Mouse (Mus musculus) ES-Bruce4 (cell line): ENCODE results near the gene Col4a4. TPM values are rescaled to one million over a fixed set of nuclear protein-coding genes. Genes with fewer than 3 reads are reported as not detected.

Experiments
- H3K27ac ChIP-seq: 2 replicates; pipeline ENCODE4 v1.5.1; 2012; ENCODE audit warnings: low read length, inconsistent platforms; ENCODE audit not compliant: insufficient read depth
- H3K27me3 ChIP-seq: 2 replicates; pipeline ENCODE4 v1.6.1; 2012; ENCODE audit warnings: mild to moderate bottlenecking, low read length, inconsistent platforms; ENCODE audit not compliant: control insufficient read depth, poor library complexity, insufficient read depth, severe bottlenecking
- H3K36me3 ChIP-seq: 2 replicates; pipeline ENCODE4 v1.6.1; 2012; ENCODE audit warnings: inconsistent platforms, mild to moderate bottlenecking, low read length, moderate library complexity; ENCODE audit not compliant: control insufficient read depth, poor library complexity, insufficient read depth, severe bottlenecking
- H3K4me1 ChIP-seq: one replicate; pipeline ENCODE4 v1.8.1; 2011; ENCODE audit warnings: low read length; ENCODE audit not compliant: control insufficient read depth, insufficient read depth
- H3K4me3 ChIP-seq: 2 replicates; pipeline ENCODE4 v1.5.1; 2011; ENCODE audit warnings: low read depth, mild to moderate bottlenecking, low read length
- H3K9ac ChIP-seq: 2 replicates; pipeline ENCODE4 v1.6.1; 2012; ENCODE audit warnings: low read depth, mild to moderate bottlenecking, inconsistent platforms; ENCODE audit not compliant: poor library complexity, severe bottlenecking
- H3K9me3 ChIP-seq: replicated peaks from 2 replicates; pipeline ENCODE4 v1.6.1; 2012; ENCODE audit warnings: mild to moderate bottlenecking, low read length, inconsistent platforms; ENCODE audit not compliant: control insufficient read depth, poor library complexity, insufficient read depth, severe bottlenecking
- CTCF ChIP-seq: IDR thresholded peaks from one replicate; pipeline ENCODE4 v1.8.1; 2011; ENCODE audit warnings: low read depth, low read length
- EP300 ChIP-seq: IDR thresholded peaks from 2 replicates; pipeline ENCODE4 v1.6.1; 2011; ENCODE audit warnings: low read depth, low read length; ENCODE audit not compliant: insufficient read depth
- POLR2A ChIP-seq: IDR thresholded peaks from one replicate; pipeline ENCODE4 v1.8.1; 2011; ENCODE audit warnings: low read length; ENCODE audit not compliant: insufficient read depth
- polyA plus RNA-seq: library from polyadenylated mRNA; stranded (reverse); fragments of >200 nt; gene quantifications from 2 replicates; pipeline ENCODE4 v1.2.4, GENCODE M21; 2011; ENCODE audit warnings: low read depth; ENCODE audit not compliant: missing spikeins, insufficient read depth, insufficient read length

The Col4a4 gene
- polyA plus RNA-seq, 1 experiment = 0.18 TPM

DNA sequence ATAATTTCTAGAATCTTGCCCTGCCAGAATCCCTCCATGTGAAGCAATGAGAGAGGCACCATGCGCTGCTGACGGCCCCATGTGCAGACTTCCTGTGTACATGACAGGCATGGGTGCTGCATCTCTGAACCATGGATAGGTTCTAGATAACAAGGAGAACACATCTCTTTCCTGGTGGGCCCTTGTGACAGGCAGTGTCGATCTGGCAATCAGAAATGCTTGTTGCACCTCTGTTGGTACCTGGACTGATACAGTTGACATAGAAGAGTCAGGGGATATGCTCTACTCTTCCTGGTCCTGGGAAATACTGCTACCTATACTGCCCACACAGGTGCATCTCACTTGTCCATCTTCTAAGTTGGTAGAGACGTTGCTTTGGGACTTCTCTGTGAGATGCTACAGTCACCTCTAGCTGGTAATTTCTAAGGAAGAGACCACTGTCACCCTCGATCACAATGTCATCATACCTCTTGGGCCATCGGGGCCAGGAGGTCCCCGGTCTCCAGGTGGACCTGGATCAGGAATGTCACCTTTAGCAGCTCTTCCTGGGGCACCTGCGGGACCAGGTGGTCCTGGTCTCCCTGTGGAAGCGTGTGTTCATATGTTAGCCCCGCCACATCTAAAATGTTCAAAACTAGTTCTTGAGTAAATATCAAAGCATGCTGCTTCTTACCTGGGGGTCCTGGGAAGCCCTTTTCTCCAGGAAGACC, 116.0 kb downstream of the Col4a4 start:
- Histone ChIP-seq H3K4me1 (no peaks in the 10 kb centered on the region), H3K9ac (no peak overlapping the region), H3K27me3 (no peaks in the 10 kb centered on the region), H3K36me3 (no peaks in the 10 kb centered on the region), H3K9me3 (no peaks in the 10 kb centered on the region), H3K27ac (no peak overlapping the region), H3K4me3 (no peak overlapping the region)
- no peak for TF ChIP-seq POLR2A
- TF ChIP-seq EP300 = no peak
- no peak for TF ChIP-seq CTCF

DNA sequence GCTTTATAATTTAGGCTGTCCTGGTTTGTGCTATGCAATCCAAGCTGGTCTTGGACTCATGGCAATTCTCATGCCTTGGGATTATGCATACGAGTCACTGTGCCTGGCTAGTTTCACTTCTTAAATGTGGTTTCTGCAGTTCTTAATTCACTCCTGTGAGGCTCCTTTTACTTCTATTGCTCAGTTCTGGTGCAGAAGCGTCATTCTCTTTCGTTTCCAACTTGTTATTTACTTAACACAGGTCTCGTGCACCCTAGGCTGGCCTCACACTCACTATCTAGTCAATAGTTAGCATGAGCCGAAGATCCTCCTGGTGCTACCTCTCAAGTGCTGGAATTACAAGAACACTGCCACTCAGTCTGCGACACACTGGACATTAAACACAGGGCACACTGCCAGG, 117.8 kb downstream of the Col4a4 start:
- Histone ChIP-seq H3K27ac (no peak overlapping the region), H3K9me3 (no peaks in the 10 kb centered on the region), H3K4me3 (no peak overlapping the region)

DNA sequence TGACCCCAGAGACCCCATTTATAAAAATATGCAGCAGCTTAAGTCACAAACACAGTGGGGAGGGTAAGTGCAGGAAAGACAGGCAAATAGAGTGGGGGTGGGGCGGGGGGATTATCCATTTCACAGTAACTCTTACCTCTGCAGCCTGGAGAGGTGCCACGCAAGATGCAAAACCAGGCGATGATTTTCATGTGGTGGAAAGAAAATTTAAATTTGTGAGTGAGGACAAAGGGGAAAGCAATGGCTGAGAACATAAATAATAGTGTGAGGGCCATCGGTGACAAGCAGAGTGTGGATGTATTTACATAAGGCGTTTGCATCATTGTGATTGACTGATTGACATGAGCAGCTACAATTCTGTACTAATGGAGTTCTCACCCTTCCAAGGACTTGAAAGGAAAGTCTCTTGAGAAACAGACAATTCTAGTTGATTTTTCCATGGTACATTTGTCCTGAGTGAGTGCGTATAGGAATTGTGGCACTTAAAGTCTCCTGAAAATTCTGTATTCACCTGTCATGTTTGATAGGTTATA, 121.3 kb downstream of the Col4a4 start:
- Histone ChIP-seq H3K9ac (no peak overlapping the region), H3K4me1 (no peaks in the 10 kb centered on the region), H3K27ac (no peak overlapping the region), H3K4me3 (no peak overlapping the region), H3K36me3 (no peaks in the 10 kb centered on the region), H3K27me3 (no peaks in the 10 kb centered on the region), H3K9me3 (no peaks in the 10 kb centered on the region)
- no peak for TF ChIP-seq EP300
- no peak for TF ChIP-seq POLR2A
- no peak for TF ChIP-seq CTCF

More for the DNA sequence above, 117.8 kb downstream of the Col4a4 start:
- no peaks in the 10 kb centered on the region for H3K36me3 ChIP-seq
- H3K4me1 ChIP-seq = no peaks in the 10 kb centered on the region
- H3K9ac ChIP-seq = no peak overlapping the region
- no peak for TF ChIP-seq POLR2A
- no peak for TF ChIP-seq EP300
- no peak for TF ChIP-seq CTCF
- no peaks in the 10 kb centered on the region for H3K27me3 ChIP-seq

DNA sequence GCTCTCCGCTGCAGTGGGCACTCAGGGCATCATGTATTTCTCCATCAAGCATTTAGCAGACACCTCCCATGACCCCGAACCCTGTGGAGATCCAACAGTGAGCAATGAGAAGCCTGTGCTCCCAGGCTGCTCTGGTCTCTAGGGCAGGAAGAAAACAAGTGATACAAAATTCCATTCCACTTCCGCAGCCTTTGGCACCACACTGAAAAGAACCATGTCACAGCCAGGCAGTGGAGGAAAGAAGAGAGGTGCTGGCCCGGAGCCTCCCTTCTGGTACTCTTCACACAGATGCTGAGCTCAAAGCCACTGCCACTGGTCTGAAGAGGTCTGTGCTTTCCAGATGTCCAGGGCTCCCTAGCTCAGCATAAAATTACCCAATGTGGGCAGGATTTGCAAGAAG, 125.6 kb downstream of the Col4a4 start:
- Histone ChIP-seq H3K4me3 (no peak overlapping the region), H3K9ac (no peak overlapping the region), H3K4me1 (no peaks in the 10 kb centered on the region), H3K27ac (no peak overlapping the region), H3K27me3 (no peaks in the 10 kb centered on the region), H3K9me3 (no peaks in the 10 kb centered on the region), H3K36me3 (no peaks in the 10 kb centered on the region)
- no peak for TF ChIP-seq EP300
- TF ChIP-seq CTCF = no peak
- TF ChIP-seq POLR2A = no peak

DNA sequence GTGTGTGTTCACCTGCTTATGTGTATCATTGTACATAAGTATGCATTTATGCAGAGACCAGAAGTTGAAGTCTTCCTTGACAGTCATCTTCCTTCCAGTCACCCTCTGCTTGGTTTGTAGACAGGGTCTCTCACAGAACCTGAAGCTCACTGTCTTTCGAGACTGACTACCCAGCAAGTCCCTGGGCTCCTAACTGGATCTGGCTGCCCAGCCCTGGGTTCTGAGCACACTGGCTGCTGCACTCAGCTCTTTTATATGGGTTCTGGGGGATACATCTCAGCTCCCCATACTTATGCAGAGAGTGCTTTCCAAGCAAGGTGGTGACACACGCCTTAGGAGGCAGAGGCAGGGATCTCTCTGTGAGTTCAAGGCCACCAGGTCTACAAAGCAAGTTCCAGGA, 126.7 kb downstream of the Col4a4 start:
- no peak overlapping the region for H3K4me3 ChIP-seq
- TF ChIP-seq EP300 (no peak), POLR2A (no peak), CTCF (no peak)
- H3K27me3 ChIP-seq = no peaks in the 10 kb centered on the region
- no peak overlapping the region for H3K27ac ChIP-seq
- no peaks in the 10 kb centered on the region for H3K4me1 ChIP-seq
- no peaks in the 10 kb centered on the region for H3K36me3 ChIP-seq
- no peaks in the 10 kb centered on the region for H3K9me3 ChIP-seq
- H3K9ac ChIP-seq = no peak overlapping the region

DNA sequence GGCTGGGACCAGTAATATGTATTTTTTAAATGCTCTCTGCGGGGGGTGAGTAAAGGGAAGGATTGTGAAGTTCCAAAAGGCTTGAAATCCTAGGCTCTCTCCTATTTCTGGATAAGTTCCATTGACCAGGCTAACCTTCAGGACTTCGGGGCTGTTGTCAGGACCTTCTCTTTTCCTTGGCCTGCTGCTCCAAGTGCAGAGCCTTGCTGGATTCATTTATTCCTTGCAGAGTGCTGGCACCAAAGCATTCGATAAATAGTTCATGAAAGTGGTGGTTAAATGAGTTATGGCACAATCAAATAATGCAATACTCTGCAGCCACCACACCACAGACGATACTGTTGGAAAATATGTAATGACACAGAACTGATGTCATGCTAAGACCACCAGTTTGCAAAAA, 127.3 kb downstream of the Col4a4 start:
- no peak overlapping the region for H3K4me3 ChIP-seq
- no peaks in the 10 kb centered on the region for H3K4me1 ChIP-seq
- H3K27ac ChIP-seq = no peak overlapping the region
- no peaks in the 10 kb centered on the region for H3K36me3 ChIP-seq
- no peaks in the 10 kb centered on the region for H3K9me3 ChIP-seq
- no peak overlapping the region for H3K9ac ChIP-seq
- no peak for TF ChIP-seq EP300
- no peak for TF ChIP-seq POLR2A
- no peak for TF ChIP-seq CTCF
- no peaks in the 10 kb centered on the region for H3K27me3 ChIP-seq
